Mouse (Mus musculus) cerebellum, postnatal 14 days (tissue): ENCODE measurements at regions not wholly inside any gene's neighbourhood (a gene's known extent, or its start where the extent isn't known, plus 50 kb on each side); places are given as distances from the start of the nearest gene placed in this dataset.

Experiments
- DNase-seq, 2 experiments: peaks; one replicate each; pipeline ENCODE4 v3.0.0; 2021; ENCODE audit warnings: mixed read lengths in 2 of 2

- peak; percentile 36 to 41 for DNase-seq
These were observed 73.1 kb upstream of the Noct start for GRCm38 (mm10) chr3:51151104-51151503.

DNA sequence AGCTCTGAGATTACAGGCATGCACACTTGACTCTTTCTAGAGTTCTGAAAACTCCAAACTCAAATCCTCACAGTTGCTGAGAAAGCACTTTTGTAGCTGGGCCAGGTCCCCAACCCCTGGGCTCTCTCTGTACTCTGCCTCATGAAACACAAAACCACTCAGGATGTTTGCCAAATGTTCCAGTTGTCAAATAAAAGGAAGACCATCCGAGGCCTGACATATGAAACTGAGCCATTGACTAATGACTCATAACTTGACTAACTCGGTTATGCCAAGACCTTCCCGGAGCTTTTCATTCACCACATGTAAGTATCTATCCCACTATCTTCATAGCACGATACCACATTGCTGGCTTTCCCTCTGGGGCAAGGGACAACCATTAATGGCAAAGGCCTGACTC lies 68.6 kb upstream of the Noct start:
- DNase-seq, result no peak

DNA sequence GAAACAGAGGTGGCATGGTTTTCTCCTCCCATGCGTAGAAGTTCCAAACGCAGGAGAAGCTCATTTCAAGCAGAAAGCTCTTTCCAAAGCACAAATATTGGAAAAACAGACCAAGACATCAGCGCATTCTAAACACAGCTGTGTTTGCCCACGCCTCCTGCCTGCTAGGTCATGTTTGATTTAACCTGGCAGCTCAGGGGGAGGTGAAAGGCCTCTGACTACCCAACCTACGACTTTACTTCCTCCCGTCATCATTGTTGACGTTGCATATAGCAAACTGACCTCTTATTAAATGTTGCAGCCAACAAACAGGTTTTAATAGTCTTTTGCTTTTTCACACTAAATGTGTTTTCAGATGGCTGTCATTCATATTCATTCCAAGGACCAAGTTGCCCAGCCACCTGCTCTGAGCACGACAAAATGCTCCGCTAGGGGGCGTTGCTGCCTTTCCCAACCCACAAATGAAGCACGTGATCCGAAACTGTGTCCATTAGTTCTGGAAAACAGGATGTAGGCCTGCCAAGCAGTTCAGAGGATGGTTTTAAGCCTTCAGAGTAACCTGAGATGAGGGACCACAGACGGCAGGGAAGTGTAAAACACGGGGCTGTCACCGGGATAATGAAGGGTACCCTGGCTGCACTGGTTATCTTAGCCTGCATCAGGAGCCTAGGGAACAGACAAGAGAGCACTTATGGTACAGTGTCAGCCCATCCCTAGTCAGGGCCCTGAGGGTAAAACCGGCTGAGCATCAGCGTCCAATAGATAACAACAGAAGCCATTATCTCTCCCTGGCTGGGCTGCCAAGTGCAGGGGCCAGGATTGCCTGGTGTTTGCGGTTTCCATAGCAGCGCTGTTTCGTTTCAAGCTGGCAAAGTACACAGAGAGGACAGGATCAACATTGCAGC lies 67.6 kb upstream of the Noct start:
- peak; percentile 78 to 86 for DNase-seq

- no peak for DNase-seq
These were observed 67.0 kb upstream of the Noct start for GRCm38 (mm10) chr3:51157291-51157650.

DNA sequence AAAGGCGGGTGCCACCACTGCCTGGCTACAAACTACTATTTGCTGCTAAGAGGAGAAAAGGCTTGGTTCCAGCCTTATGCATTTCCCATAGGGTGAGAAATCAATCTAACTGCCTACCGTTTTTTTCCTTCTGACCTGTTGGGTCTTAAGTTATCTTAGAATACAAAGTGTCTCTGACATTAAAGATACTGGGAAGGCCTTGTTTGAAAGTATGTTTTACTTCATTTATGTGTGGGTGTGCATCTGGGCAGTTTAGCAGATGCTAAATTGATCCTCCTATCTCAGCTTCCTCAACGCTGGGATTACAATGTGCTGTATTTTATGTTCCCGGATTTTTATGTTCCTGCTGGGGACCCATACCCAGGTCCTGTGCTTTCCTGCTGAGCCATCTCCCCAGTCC lies 65.8 kb upstream of the Noct start:
- DNase-seq, result no peak

GRCm38 (mm10) chr3:51159322-51159721 lies 64.9 kb upstream of the Noct start:
- DNase-seq, result no peak

GRCm38 (mm10) chr3:51159881-51160280 lies 64.4 kb upstream of the Noct start:
- peak; percentile 36 to 54 for DNase-seq

DNA sequence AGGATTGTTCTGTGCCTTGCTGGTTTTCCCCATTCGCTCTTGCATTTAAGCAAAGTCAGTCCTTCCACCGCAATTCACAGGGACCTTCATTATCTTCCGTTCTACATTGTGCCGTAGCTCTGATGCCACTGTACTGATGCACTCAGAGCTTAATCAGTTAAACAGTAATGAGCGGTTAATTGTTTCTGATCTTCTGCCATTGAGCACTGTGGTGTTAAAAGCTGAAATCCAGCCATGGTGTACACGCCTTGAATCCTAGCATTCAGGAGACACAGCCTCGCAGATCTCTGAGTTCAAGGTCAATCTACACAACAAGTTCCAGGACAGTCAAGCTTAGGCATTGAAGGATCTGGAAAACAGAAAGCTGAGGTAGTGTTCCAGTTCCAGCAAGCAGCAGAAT lies 63.6 kb upstream of the Noct start:
- no peak for DNase-seq

- DNase-seq, result no peak
These were observed 54.9 kb upstream of the Noct start for GRCm38 (mm10) chr3:51169150-51169925.

- peak; percentile 93 to 94 for DNase-seq
These were observed 53.9 kb upstream of the Noct start for GRCm38 (mm10) chr3:51170225-51170852.
